Mouse (Mus musculus) cerebellum, adult 11 months (tissue): Measurements from ENCODE around the gene Trit1.
"Not testable (repeated sequence)": the region's sequence is repeated elsewhere in the genome, so short reads cannot be mapped to it uniquely, and the experiment has no call there.

Experiments
- DNase-seq: peaks from one replicate; pipeline ENCODE4 v3.0.0; 2022

Trit1 gene

DNA sequence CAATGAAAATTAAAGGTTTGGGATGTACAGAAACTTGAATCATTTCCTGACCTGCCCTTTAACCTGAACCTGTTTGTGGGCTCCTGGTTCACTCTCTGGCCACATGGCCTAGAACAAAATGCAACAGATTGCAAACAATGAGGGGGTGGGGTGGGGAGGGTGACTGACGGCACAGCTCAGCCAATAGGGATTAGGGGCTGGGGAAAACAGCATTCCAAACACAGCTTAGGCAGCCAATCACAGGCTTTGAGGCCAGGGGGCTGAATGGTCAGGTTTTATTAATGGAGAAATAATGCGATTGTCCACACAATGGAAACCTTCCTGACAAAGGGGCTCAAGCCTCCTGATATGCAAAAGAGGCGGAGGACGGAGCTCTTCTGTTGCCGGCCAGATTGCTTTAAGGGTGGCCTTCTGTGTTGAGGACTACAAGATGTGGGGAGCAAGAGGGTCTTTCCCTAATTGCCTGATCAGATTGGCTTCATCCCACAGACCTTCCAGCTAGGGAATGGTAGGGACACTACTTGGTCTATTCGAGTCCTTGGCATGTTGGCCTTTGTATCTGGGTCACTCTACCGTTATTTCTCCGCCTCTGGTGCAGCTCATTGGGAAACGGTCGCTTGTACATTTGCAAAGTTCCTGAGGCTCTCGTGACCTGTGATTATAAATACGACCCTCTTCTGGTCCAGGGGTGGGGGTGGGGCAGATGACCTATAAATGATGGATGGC, 17.7 kb upstream of the Trit1 start:
- no peak for DNase-seq

DNA sequence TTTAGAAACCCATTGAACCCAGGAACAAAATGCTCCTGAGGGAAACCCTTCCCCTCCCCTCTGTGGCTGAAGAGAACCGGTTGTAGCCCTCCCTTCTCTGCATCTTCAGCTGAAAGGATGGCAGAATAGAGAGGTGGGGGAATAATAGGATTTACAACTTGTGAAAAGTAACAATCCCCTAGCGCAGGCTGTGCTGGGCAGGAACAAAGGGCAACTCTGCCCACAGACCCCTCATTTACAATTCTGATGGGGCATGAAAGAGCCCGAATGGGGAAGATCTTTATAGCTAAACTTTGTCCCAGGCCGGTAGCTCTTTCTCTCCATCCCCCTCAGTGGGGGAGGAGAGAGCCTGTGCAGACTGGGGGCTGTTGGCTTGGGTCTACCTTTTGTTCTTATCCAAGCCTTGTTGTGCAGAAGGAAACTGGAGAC, 17.1 kb upstream of the Trit1 start:
- DNase-seq: no peak

DNA sequence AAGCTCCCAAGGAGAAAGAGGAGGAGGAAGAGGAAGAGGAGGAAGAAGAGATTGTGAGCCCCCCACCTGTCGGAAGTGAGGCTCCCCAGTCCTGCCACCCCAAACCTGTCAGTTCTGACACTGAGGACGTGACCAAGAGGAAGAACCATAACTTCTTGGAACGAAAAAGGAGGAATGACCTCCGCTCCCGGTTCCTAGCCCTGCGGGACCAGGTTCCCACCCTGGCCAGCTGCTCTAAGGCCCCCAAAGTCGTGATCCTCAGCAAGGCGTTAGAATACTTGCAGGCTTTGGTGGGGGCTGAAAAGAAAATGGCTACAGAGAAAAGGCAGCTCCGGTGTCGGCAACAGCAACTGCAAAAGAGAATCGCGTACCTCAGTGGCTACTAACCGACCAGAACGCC, 16.3 kb upstream of the Trit1 start:
- DNase-seq: no peak

DNA sequence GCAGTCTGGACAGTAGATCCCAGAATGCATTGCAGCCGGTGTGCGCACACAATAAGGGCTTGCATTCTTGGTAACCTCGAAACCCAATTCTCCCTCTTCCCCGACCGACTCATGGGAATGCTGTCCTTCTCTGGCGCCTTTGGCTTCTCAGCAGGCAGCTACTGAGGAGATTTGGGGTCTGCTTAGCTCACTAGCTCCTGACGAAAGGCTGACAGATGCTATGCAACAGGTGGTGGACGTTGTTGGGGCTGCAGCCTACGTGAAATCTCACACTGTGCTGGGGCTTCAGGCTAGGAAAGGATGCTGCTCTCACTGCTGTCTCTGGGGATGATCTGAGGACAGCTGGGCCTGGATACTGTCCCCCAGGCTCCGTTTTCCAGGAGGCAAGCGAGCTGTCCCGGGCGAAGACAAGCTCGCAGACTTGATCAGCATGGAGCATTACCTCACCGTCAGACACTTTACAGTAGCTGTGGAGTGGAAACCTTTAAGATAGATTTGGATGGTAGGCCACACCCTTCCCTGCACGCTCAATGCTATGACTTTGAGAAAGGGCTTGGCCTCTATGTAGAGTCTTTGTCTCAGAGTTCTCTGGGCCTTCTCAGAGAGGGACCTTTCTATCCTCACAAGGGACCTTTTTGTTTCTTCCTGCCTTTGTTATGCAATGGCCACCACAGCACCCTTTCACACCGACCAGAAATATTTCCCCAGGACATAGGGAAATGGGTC, 15.6 kb upstream of the Trit1 start:
- DNase-seq: no peak

DNA sequence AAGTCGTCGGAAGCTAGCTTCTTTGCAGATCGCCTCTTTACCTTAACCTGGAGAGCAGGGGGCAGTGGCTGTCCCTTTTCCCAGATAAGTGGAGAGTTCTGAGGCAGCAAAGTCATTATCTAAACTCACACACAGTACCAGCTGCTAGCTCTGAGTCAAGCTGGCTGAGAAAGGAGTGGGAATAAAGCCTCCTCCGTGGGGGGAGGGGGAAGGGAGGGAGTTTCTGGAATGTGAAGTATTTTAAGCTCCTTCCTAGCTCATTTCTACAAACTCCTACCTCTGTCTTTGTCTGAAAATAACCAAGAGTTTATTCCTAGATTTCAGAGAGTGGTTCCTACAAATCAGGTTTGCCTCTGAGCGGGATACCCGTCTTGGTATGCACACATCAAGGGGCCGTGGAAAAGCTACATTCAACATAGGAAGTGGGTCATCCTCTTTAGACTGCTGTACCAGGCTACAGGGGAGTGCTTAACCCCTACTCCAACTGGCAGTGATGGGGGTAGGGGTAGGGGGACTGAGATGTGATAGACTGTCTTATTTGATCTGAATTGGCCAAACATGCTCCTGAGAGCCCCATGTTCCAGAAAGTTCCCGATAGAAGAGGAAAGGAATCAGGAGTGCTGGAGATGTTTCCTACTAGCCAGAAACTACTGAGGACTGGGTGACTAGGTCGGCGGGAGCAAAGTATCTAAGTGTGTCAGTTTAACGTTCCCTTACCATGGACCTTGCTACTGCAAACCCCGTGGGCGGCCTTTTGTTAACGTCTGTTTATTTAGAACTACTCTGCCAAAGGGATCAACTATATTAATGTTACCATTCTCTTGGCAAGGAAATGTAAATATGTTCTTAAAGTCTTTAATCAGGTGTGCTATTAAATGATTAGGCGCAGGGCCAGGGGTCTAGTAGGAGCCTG, 11.1 kb upstream of the Trit1 start:
- DNase-seq: no peak

DNA sequence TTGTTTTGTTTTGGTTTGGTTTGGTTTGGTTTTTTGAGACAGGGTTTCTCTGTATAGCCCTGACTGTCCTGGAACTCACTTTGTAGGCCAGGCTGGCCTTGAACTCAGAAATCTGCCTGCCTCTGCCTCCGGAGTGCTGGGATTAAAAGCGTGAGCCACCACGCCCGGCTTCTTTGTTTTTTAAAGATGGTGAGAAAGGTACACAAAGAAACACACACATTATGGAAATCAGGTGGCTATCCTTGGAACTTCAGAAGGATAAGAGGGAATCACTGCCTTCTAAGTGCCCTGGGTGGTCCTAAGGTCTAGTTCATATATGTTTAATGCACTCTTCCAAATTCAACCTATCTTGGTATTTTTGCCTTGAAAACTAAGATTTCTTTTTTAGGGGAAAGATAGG, 3.9 kb upstream of the Trit1 start:
- not testable (repeated sequence) for DNase-seq

DNA sequence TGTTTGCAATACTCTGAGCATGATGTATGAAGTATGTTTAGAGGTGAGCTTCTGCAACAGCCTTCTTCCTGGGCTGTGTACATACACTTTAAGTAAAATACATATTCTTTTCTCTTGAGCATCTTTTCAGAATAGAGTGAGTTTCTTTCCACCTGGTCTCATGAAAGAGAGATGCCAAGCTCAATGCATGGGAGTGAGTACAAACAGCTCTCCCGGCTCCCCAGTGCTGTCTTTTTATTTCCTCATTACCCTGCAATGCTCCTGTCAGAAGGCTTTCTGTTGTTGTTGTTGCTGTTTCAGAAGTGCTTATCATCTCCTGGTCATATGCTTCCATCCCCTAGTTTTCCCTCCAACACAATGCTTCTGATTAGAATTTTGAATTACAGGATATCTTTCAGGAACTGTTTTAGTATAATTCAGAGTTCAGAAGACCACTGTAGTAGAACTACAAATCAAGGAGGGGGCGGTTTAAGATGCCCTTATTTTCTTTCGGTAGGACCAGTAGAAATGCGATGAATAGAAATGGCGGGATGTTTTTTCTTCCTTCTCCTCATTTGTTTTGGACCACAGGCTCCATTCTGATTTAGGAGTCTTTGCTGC, 3.0 kb upstream of the Trit1 start:
- no peak for DNase-seq

DNA sequence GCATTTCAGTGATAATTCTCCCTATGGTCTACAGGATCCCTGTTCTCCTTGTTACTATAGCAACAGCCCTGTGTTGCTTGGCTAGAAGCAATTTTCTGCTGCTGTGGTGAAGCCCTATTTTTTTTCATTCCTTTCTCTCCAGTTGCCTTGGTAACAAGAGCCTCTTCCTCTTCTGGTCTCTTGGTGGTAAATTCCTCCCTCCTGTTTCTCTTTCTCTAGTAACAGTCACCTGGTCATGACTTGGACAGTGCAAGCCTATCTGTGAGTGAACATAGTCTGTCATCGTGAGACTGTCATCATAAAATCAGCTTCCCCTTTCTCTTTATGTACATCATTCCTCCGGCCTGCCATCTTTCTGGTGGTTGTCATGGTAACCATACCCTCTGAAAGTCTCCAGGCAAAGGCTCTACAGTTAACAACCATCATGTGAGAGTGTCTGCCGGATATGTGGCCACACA, 2.4 kb upstream of the Trit1 start:
- no peak for DNase-seq

DNA sequence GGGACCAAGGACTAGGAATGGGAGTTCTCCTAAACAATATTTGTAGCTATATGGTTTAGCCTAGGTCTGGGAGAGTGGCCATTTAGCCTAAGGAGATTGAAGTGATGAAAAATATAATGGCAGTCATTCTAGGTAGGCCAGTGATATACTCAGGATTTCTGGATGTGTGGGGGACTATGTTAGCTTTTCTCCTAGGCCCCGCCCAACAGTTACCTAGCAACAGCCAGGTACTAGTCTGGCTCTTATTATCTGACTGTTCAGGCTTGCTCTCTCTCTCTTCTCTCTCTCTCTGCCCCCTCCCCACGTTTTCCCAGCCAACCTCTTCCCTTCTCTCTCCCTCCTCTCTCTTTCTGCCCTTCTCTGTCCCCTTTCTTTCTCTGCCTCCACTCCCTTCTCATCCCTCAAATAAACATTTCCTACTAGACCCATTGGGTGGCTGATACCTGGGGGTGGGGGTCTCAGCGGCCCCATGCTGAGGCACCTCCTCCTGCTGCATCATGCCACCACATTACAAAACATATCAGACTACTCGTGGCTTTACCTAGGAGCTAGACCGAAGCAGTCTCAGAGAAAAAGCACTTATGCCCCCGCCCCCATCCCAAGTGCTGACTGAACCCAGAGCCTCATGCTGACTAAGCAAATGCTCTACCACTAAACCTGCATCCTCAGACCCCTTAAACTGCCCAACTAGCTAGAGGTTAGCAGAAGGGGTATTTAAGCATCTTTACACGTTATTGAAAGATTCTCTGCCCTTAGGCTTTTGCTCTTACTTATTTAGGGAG, 1.7 kb upstream of the Trit1 start:
- peak; percentile 16 for DNase-seq

DNA sequence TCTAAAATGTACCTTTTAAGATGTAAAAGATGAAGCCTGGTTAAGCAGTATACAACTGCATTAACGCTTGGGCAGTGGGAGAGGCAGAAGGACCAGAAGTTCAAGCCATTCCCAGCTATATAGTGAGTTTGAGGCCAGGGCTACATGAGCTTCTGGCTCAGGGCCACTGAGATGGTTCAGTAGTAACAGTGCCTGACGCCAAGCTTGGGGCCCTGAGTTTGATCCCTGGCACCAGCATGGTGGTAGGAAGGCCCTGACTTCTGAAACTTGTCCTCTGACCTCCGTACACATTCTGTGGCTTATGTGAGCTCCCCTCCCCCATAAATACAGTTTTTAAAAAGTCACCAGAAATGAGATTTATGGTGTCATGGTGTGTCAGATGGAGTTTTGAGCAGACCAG, 5.2 kb downstream of the Trit1 start:
- no peak for DNase-seq

DNA sequence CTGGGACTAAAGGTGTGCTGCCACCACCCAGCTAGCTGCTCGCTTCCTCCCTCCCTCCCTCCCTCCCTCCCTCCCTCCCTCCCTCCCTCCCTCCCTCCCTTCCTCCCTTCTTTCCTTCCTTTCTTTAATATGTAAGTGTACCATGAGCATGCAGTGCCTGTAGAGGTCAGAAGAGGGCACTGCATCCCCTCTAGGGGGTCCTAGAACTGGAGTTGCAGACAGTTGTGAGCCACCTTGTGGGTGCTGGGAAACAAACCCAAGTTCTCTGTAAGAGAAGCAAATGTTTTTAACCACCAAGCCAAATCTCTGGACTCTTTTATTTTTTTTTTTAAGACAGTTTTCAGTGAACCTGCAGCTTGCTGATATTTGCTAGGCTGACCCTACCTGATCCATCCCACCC, 6.5 kb downstream of the Trit1 start:
- DNase-seq: no peak

DNA sequence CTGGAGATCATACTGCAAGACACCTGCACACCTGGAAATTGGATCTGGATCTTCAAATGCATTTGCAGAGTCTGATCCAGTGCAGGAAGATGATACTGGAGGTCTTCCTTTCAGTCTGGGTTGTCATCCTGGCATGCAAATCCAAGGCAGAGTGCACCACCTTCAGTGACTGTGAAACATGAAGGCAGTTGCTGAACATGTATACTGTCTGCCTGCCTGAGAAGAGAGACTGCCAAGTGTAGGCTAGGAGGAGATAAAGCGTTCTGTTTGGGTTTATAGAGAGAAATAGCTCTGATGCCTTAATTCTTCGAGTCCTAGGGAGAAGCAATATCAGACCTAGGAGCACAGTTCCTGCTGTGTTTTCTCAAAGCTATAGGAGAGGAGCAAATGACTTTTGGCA, 9.0 kb downstream of the Trit1 start:
- no peak for DNase-seq

DNA sequence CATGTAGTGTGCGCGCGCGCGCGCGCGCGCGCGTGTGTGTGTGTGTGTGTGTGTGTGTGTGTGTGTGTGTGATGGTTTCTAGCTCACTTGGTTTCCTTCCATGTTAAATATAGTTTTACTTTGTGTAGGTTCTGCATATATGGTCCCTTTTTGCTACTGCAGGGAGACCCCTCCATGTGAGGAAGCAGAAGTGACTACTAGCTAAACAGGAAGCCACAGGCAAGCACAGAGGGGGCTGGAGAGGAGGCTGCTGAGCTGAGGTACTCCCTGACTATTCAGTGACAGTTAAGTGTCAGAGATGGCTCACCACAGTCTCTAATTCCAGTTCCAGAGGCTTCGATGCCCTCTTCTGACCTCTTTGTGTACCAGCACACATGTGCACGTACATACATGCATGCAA, 9.8 kb downstream of the Trit1 start:
- no peak for DNase-seq

DNA sequence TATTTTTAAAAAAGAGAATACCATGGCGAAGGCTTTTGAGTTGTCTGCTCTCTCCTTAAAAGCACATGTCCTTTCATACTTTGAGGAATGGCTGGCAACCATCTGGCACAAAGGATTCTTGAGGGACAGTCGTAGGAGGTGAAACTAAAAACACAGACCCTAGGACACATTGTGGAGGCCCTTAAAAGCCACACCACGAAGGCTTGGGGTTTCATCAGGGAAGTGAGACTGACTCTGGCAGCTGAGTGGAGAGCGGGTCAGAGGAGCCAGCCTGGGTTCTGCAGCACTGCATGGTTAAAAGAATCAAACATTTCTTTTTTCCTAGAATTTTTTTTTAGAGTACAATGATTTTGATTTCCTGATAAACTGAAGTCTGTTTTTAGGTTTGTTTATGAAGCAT, 10.2 kb downstream of the Trit1 start:
- DNase-seq: no peak

DNA sequence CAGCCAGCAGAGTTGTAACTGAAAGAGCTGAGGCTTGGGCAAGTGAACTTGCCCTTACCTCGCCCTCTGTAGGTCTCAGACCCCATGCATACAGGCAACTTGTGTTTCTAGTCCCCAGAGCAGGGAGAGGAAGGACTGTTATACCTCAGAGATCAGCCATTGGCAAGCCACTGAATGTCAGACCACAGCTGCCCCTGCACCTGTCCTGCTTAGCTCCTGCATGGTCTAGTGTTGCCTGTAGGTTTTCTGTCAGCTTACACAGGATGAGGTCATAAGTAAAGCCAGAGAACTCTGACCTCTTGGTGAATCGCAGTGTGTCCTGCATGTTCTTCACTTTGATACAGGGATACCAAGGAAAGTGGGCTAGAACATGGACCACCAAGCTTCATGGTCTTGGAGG, 18.4 kb downstream of the Trit1 start:
- DNase-seq: no peak

DNA sequence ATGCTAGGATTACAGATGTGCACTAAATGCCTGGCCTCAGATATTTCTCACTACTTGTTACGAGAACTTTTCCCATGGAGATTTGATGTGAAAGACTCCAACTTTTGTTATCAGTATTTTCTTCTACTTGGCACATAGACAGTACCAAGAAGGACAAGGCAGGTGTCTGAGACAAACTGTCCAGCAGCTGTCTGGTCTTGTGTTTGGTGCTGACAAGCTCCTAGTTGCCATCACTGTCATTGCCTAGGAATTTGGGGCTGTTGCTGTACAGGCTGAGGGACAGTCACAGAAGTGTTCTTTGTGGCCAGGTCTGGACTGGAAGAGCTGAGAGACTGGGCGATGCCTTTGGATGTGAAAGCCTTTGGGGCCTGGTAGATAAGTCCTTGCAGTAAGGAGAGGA, 19.2 kb downstream of the Trit1 start:
- no peak for DNase-seq

DNA sequence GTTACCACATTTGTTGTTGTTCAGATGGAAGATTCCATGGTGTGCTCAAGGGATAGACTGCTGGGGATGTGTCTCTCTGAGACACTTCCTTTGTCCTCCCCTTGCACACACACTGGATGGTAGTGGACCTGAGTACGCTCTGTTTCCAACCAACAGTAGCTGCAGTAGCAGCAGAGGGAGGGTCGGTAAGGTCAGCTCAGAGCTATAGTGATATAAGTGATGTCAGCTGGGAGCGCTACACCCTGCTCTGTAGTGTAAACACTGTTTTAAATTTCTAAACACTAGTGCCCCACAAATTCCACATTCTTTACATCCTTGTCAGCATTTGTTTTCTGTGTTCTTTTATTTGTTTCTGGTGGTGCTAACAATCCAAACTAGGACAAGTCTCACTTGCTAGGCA, 20.3 kb downstream of the Trit1 start:
- no peak for DNase-seq

DNA sequence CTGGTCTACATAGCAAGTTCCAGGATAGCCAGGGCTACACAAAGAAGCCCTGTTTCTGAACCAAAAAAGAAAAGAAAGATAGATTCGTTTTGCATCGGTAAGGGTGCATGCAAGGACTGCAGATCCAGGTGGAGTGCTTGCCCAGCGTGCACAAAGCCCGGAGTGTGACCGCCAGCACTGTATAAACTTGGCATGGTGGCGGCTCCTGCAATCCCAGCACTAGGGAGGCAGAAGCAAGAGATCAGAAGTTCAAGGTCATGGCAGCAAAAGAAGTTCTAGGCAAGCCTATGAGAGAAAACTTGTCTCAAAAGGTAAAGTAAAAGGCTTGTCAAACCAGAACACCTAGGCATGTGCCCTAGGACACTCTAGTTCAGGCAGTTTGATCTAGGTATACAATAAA, 24.7 kb downstream of the Trit1 start:
- DNase-seq: no peak

DNA sequence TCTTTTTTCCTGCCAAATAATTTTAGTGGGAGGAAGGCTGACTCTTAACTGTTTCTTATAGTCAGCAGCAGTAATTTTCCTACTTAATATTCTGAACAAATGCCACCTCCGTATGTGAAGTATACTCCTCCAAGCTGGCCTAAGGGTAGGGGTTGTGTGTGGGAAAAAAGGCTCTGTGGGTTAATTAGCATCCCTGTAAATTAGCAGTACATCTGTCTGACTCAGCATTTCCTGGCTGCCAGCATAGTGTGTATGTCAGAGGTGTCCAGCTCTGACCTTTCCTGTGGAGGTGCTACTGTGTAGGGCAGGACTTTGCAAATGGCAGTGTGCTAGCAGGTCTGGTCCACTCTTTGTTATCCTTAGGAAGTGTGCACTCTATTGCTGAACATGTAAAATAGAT, 27.5 kb downstream of the Trit1 start:
- DNase-seq: no peak

DNA sequence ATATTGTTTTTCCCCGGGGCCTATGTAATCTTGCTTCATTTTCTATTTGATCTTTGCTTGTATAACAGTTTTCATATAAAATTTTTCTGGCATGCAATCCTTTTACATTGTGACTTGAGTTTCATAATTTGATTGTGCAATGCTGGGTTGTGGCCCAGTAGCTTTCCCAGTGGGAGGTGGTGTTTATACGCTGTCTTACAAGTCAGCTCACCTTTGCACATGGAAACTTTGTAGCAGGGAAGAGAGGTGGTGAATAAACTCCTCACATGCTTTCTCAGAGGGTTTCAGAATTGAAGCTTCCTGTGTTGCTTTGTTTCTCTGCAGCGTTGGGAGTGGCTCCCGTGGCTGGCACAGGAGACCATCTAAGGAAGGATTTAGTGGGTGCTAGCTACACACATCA, 28.4 kb downstream of the Trit1 start:
- no peak for DNase-seq

DNA sequence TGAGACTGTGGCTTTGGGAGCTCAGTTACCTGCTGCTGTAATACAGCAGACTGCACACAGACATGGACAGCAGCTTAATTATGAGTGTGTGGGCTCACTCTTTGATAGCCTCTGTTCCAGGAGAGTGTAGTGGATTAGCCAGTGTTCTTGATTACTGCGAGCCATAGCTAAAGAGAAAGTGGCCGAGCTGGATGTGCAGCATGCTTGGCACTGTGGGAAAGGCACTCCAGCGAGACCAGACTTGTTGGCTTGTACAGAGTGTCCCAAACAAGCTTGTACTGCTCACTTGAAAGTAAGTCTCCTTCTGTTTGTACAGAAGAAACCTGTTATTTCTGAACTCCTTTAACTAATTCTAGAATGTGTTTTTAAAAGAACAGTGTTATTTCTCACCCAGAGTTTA, 29.9 kb downstream of the Trit1 start:
- DNase-seq: no peak

DNA sequence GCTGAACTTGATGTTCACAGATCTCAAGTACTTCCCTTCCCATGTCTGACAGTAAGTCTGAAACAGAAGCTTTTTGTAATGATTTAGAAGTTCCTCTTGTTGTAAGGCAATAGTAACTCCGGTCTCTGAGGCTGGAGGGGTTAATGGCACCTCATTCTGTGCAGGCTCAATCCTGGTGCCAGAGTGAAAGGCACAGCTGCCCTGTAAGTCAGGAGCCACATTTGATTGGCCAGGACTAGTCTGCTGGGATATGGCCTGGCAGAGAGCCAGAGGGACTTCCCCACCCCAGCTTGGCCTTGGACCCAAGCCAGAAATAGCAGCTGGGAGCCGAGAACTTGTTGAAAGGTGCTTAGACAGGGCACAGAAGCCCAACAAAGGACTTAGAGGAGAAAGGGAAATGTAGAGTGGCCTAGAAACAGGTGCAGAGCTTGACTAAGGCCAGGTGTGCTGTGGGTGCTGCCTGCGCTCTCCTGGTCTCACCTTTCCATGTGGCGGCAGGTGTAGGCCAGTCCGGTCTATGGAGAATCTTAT, 34.3 kb downstream of the Trit1 start:
- DNase-seq: peak; percentile 54
